Mouse (Mus musculus) bone marrow macrophage, adult 2 months (primary cell): ENCODE data around the gene Pde4d. TPM values are rescaled to one million over a fixed set of nuclear protein-coding genes. Genes with fewer than 3 reads are reported as not detected.

Experiments
- H3K27ac ChIP-seq: 2 replicates; pipeline ENCODE4 v1.5.1; 2012; ENCODE audit warnings: low read depth, low read length; ENCODE audit not compliant: insufficient read depth
- H3K4me1 ChIP-seq: 2 replicates; pipeline ENCODE4 v1.6.1; 2012; ENCODE audit warnings: low read length; ENCODE audit not compliant: control insufficient read depth, insufficient read depth
- H3K4me3 ChIP-seq: 2 replicates; pipeline ENCODE4 v1.5.1; 2012; ENCODE audit warnings: mild to moderate bottlenecking, low read length, moderate library complexity; ENCODE audit not compliant: insufficient read depth
- CTCF ChIP-seq: IDR thresholded peaks from 2 replicates; pipeline ENCODE4 v1.5.1; 2012; ENCODE audit warnings: low read depth, mild to moderate bottlenecking, low read length, moderate library complexity
- POLR2A ChIP-seq: IDR thresholded peaks from 2 replicates; pipeline ENCODE4 v1.6.1; 2012; ENCODE audit warnings: mild to moderate bottlenecking, low read depth, low read length, borderline replicate concordance
- polyA plus RNA-seq: library from polyadenylated mRNA; stranded (reverse); fragments of >200 nt; gene quantifications from 2 replicates; pipeline ENCODE4 v1.2.4, GENCODE M21; 2012; ENCODE audit not compliant: missing spikeins, insufficient read depth, insufficient read length

Pde4d gene
- polyA plus RNA-seq, 1 experiment, result 1.8 TPM

DNA sequence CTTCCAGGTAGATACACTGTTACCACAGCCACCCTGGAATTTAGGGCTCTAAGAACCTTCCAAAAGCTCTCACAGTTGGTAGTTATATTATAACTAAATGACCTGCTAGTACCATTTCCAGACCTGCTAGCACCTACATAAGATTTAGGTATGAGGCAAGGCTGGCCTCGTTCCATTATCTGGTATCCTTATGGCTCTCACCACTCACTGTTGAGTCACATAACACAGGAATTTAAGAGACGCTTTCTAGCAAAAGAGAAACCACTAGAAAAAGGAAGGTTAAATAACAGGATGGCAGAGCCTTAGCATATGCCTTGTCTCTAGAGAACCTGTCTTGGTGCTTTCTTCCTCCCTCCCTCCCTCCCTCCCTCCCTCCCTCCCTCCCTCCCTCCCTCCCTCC is 910.2 kb downstream of the Pde4d start:
- no peak overlapping the region for H3K27ac ChIP-seq
- no peak for TF ChIP-seq POLR2A
- H3K4me3 ChIP-seq, result no peak overlapping the region

GRCm38 (mm10) chr13:109362340-109362739 is 912.6 kb downstream of the Pde4d start:
- Histone ChIP-seq H3K4me3 (no peak overlapping the region), H3K27ac (no peak overlapping the region), H3K4me1 (no peaks in the 10 kb centered on the region)
- no peak for TF ChIP-seq CTCF
- TF ChIP-seq POLR2A, result no peak

More for the DNA sequence above, 910.2 kb downstream of the Pde4d start:
- H3K4me1 ChIP-seq, result no peaks in the 10 kb centered on the region

- TF ChIP-seq CTCF (no peak), POLR2A (no peak)
- H3K27ac ChIP-seq, result no peak overlapping the region
- no peak overlapping the region for H3K4me3 ChIP-seq
- no peaks in the 10 kb centered on the region for H3K4me1 ChIP-seq
Measured at GRCm38 (mm10) chr13:109374465-109374864, 924.7 kb downstream of the Pde4d start.

DNA sequence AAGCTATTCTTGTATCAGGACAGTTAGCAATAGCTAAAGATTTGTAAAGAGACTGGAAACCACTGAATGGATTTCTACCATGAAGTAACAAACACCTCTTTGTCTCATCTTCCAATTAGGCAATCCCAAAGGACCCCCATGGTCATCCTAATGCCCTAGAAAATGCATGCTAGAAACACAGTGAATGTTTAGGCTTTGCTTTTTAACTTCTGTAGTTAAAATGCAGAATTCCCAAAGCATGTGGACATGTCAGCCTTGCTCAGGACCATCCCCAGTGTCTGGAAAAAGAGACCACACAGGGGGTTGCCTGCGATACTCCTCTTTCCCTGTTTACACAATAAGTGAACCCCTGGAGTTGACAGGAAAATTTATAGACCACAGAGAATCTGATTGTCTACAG is 926.9 kb downstream of the Pde4d start:
- TF ChIP-seq POLR2A (no peak), CTCF (no peak)
- H3K27ac ChIP-seq, result no peak overlapping the region
- H3K4me1 ChIP-seq, result 0 out of 2 replicates have a peak, but pooled peaks cover 2% of the 10 kb centered on the region
- H3K4me3 ChIP-seq, result no peak overlapping the region

GRCm38 (mm10) chr13:109380149-109380548 is 930.4 kb downstream of the Pde4d start:
- Histone ChIP-seq H3K27ac (no peak overlapping the region), H3K4me1 (0 out of 2 replicates have a peak, but pooled peaks cover 2% of the 10 kb centered on the region), H3K4me3 (no peak overlapping the region)
- TF ChIP-seq CTCF (no peak), POLR2A (no peak)

DNA sequence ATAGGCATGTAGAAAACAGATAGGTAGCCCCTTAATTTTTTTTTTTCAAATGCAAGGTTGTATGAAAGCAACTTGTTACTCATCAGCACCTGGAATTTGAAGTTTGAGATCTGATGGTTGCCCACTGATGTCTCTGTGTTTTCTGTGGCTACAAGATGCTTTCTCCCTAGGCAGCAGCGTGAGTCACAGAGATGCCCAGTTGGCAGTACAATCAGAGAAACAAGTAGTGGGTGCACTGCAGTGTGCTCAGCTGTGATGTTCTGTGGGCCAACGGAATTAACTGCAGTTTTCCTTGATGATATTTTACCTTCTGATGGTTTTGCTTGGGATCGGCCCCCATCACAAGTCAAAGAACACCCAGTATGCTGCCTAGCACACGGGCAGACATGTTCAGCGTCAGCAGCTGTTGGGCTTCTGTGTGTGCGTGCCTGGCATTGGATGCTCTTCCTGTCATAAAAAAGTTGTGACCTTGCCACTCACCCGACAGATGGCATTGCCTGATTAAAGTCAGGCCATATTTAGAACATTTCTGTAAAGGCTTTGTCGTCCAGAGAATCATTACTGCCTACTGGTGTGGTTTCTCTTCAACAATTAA is 939.0 kb downstream of the Pde4d start:
- H3K4me3 ChIP-seq, result no peak overlapping the region
- H3K27ac ChIP-seq, result no peak overlapping the region
- no peak for TF ChIP-seq CTCF
- no peak for TF ChIP-seq POLR2A

DNA sequence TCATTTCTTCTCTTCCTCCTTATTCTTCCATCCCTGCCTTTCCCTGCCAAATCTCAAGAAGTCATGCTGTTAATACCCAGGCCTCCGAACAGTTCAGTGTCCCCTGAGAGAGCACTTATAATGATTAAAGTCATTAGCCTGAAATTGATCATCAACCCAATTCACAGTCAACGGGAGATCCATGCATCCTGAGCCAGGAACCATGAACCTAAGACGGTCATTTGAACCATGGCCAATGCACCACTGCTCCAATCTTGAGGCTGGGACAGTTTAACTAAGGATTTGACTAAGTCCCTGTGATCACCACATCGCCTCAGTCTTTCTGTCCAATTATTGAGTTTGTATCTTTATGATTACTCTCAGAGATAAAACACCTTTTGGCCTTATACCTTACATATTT is 952.6 kb downstream of the Pde4d start:
- H3K27ac ChIP-seq, result no peak overlapping the region
- no peaks in the 10 kb centered on the region for H3K4me1 ChIP-seq
- TF ChIP-seq CTCF (no peak), POLR2A (no peak)
- no peak overlapping the region for H3K4me3 ChIP-seq

More for the DNA sequence above, 939.0 kb downstream of the Pde4d start:
- H3K4me1 ChIP-seq, result no peaks in the 10 kb centered on the region

- no peaks in the 10 kb centered on the region for H3K4me1 ChIP-seq
- no peak overlapping the region for H3K4me3 ChIP-seq
- no peak for TF ChIP-seq CTCF
- no peak for TF ChIP-seq POLR2A
- no peak overlapping the region for H3K27ac ChIP-seq
Measured at GRCm38 (mm10) chr13:109402936-109403335, 953.2 kb downstream of the Pde4d start.

DNA sequence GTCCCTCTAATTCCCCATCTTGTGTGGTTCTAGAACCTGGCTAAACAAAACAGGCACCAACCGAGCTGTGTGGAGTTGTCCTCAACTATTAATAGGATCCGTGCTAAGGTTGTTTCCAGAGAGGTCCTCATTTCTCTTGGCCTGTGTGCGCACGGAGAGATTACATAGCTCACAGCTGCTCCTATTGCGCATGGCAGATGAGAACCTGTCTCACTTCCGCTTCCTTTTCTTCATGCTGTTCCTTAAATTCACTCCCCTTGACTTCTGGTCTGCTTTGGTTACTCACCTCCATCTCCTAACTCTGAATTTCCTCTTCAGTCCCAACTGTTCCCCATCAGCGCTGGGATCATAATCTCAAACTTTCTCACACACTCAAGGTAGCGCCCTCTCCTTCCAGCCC is 956.6 kb downstream of the Pde4d start:
- Histone ChIP-seq H3K4me1 (no peaks in the 10 kb centered on the region), H3K4me3 (no peak overlapping the region), H3K27ac (no peak overlapping the region)
- TF ChIP-seq CTCF (no peak), POLR2A (no peak)

DNA sequence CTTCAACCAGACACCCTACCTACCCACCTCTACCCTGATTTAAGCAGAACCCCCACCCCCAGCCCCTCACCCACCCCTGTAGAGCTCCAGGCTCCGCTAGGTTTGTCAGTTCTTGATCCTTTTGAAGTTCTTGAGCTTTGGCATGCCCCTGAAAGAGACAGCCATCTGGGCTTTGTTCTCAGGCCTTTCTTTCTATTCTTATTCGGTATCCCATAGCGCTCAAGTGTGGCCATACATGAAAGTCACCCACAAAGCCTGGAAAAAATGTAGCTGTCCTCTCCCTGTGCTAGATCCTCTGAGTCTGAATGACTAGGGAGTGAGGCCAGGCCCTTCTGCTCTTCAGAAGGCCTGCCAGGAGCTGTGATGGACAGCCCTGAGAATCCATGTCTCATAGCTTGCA is 957.6 kb downstream of the Pde4d start:
- Histone ChIP-seq H3K27ac (no peak overlapping the region), H3K4me1 (no peaks in the 10 kb centered on the region), H3K4me3 (no peak overlapping the region)
- TF ChIP-seq CTCF (no peak), POLR2A (no peak)

DNA sequence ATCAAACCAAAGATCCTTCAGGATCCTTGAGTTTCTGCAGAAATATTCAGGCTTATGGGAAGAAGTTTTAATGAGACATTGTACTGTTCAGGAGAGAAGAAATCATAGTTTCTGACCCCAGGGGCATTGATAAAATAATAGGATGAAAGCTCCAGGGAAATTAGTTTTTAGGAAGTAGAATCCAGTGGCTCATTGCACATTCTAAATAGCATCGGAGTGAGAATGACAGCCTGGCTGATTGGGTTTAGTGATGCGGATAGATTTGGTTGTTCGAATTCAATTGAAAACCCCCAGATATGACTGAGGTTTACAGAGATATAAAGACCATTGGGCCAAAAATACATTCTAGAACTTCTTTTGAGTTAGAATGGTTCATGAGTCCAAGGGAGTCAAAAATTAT is 970.7 kb downstream of the Pde4d start:
- TF ChIP-seq CTCF (no peak), POLR2A (no peak)
- Histone ChIP-seq H3K4me1 (0 out of 2 replicates have a peak, but pooled peaks cover 5% of the 10 kb centered on the region), H3K27ac (no peak overlapping the region), H3K4me3 (no peak overlapping the region)
